Mouse (Mus musculus) retina, postnatal 1 day (tissue): ENCODE data around the gene Krt4.

Experiments
- DNase-seq: peaks from one replicate; pipeline ENCODE4 v3.0.0-alpha.2; 2012

Krt4 gene

GRCm38 (mm10) chr15:101892820-101893219 lies 31.7 kb downstream of the Krt4 start, which contains the start of gene Krt76:
Gene Krt76 (minus strand): TSS chr15:101892920.
- DNase-seq, result no peak

- peak; percentile 63 for DNase-seq
These were observed 44.8 kb downstream of the Krt4 start for GRCm38 (mm10) chr15:101879776-101880175.

- DNase-seq, result no peak
These were observed 46.5 kb downstream of the Krt4 start for GRCm38 (mm10) chr15:101878041-101878440.

- no peak for DNase-seq
These were observed 50.2 kb downstream of the Krt4 start for GRCm38 (mm10) chr15:101874383-101874782.

GRCm38 (mm10) chr15:101873231-101873630 lies 51.3 kb downstream of the Krt4 start:
- DNase-seq, result no peak

- DNase-seq, result peak; percentile 27
These were observed 55.1 kb downstream of the Krt4 start, which contains the start of gene Krt77 for GRCm38 (mm10) chr15:101869431-101869830. Gene Krt77 (minus strand): TSS chr15:101869705.
